11 mouse cellular contexts compared by ENCODE assay signal in genomic region chr13:111397600-111398151, GRCm38 (mm10).
DNase-seq lines count a peak whose midpoint lies in the region; ATAC-seq and TF ChIP-seq lines count a peak whose summit lies in the region.
"Had no signal": no experiment of that assay in that cellular context is flagged by ENCODE, and none has a peak within 500 bp of the region (broad histone marks: within the 10 kb centered on the region; RNA-seq: fewer than 3 reads in every experiment).

No protein-coding gene starts in this region.

- H3K27ac ChIP-seq in midbrain, embryonic 10.5 days (replicated peaks): peak overlapping the region; percentile 55; the same call in 1 of the 2 replicates
- no peak overlapping the region for H3K27ac ChIP-seq in midbrain, postnatal 0 days (ENCODE audit: low read depth, low read length)

- ATAC-seq in midbrain, postnatal 0 days (ENCODE audit: low FRiP score): no peak
- ATAC-seq: forebrain, postnatal 0 days had no signal

- H3K4me1 ChIP-seq in midbrain, embryonic 10.5 days: peaks cover 14% of the 10 kb centered on the region
- H3K4me1 ChIP-seq in midbrain, postnatal 0 days (ENCODE audit: insufficient read depth, low read length): no peaks in the 10 kb centered on the region

- no peak overlapping the region for H3K4me3 ChIP-seq in midbrain, embryonic 10.5 days
- no peak overlapping the region for H3K4me3 ChIP-seq in midbrain, postnatal 0 days (ENCODE audit: low read depth, low read length)

- no peak for TF ChIP-seq CTCF in midbrain, postnatal 0 days (IDR thresholded peaks at IDR 0.05)

- H3K36me3 ChIP-seq in midbrain, embryonic 10.5 days: no peaks in the 10 kb centered on the region
- H3K36me3 ChIP-seq in midbrain, postnatal 0 days (ENCODE audit: insufficient read depth, low read length): no peaks in the 10 kb centered on the region

- WGBS in midbrain, embryonic 10.5 days: 45% methylated on average over 5 of the region's 5 CpGs
- WGBS in midbrain, postnatal 0 days: 45% methylated on average over 5 of the region's 5 CpGs

- no peaks in the 10 kb centered on the region for H3K9me3 ChIP-seq in midbrain, embryonic 10.5 days (replicated peaks)
- no peaks in the 10 kb centered on the region for H3K9me3 ChIP-seq in midbrain, postnatal 0 days (ENCODE audit: low read length)

- no peak overlapping the region for H3K9ac ChIP-seq in midbrain, postnatal 0 days (replicated peaks; ENCODE audit: low read length, poor library complexity, severe bottlenecking)
- H3K9ac ChIP-seq: forebrain, postnatal 0 days had no signal

- H3K27me3 ChIP-seq in midbrain, embryonic 10.5 days (ENCODE audit: low read depth, poor library complexity, severe bottlenecking): no peaks in the 10 kb centered on the region
- H3K27me3 ChIP-seq in midbrain, postnatal 0 days (ENCODE audit: insufficient read depth, low read length): no peaks in the 10 kb centered on the region

- no peak overlapping the region for H3K4me2 ChIP-seq in midbrain, postnatal 0 days (ENCODE audit: low read depth, low read length, poor library complexity, severe bottlenecking)

- peak; percentile 55 for DNase-seq in heart, adult 11 months
- no peak for DNase-seq in heart, postnatal 36 days
- peak; percentile 29 for DNase-seq in midbrain, embryonic 10.5 days (ENCODE audit: low spot score)
- DNase-seq in midbrain, postnatal 0 days (ENCODE audit: low spot score): no peak
- peak; percentile 5 to 33 for DNase-seq in lung, adult 18-20 months
- DNase-seq in yolk sac, embryonic 10.5 days (ENCODE audit: low spot score): peak; percentile 60
- no peak for DNase-seq in gastrocnemius, postnatal 4 days (ENCODE audit: low spot score in 2 of 2)
- no peak for DNase-seq in adrenal gland, postnatal 25 days
- DNase-seq: B cell, adult 2 months; cerebellum, postnatal 10 days; forebrain, postnatal 0 days had no signal

- intact Hi-C loops in heart, postnatal 36 days (cut with DNase I): no loop called here

Comparison
In these comparisons a context has a peak if more than half of its experiments do, and no peak if none do; other contexts are left out.
1. DNase-seq: peak in heart, adult 11 months (single experiment), midbrain, embryonic 10.5 days (single experiment), lung, adult 18-20 months (2 of 2) and yolk sac, embryonic 10.5 days (single experiment); none in heart, postnatal 36 days (0 of 2), midbrain, postnatal 0 days (single experiment), gastrocnemius, postnatal 4 days (0 of 2) and adrenal gland, postnatal 25 days (single experiment).